Mouse (Mus musculus) bone marrow macrophage, adult 2 months (primary cell): Measurements from ENCODE around the gene Six6.

Source experiments
- CTCF ChIP-seq: IDR thresholded peaks from 2 replicates; pipeline ENCODE4 v1.5.1; 2012; ENCODE audit warnings: low read depth, mild to moderate bottlenecking, low read length, moderate library complexity
- POLR2A ChIP-seq: IDR thresholded peaks from 2 replicates; pipeline ENCODE4 v1.6.1; 2012; ENCODE audit warnings: mild to moderate bottlenecking, low read depth, low read length, borderline replicate concordance

GRCm38 (mm10) chr12:72979236-72979635 is 39.5 kb downstream of the Six6 start:
- TF ChIP-seq CTCF (no peak), POLR2A (no peak)
